Mouse (Mus musculus): ENCODE data around the gene Gm20388. TPM values are rescaled to one million over a fixed set of nuclear protein-coding genes. Genes with fewer than 3 reads are reported as not detected.
"Not testable (repeated sequence)": the region's sequence is repeated elsewhere in the genome, so short reads cannot be mapped to it uniquely, and the experiment has no call there.

The Gm20388 gene
- polyA plus RNA-seq, 1 experiment from 2014 or later = not detected

- Histone ChIP-seq H3K4me3 (ENCODE audit: low read depth, low read length) (no peak overlapping the region), H3K9ac (ENCODE audit: low read length) (no peak overlapping the region), H3K9me3 (ENCODE audit: control insufficient read depth, low read length) (peaks cover 2% of the 10 kb centered on the region; the same call in 1 of the 2 replicates), H3K27ac (replicated peaks; ENCODE audit: low read depth, low read length) (no peak overlapping the region), H3K36me3 (ENCODE audit: control insufficient read depth, insufficient read depth, low read length) (no peaks in the 10 kb centered on the region), H3K27me3 (ENCODE audit: control insufficient read depth, insufficient read depth, low read length) (no peaks in the 10 kb centered on the region), H3K4me2 (ENCODE audit: low read depth, severe bottlenecking) (no peak overlapping the region), H3K4me1 (ENCODE audit: control insufficient read depth, insufficient read depth, low read length) (no peaks in the 10 kb centered on the region)
- DNase-seq (ENCODE audit: low spot score) (no peak), ATAC-seq (ENCODE audit: insufficient number of reproducible peaks, low FRiP score, low TSS enrichment, low read depth) (no peak)
- 26% methylated on average over 3 of the region's 3 CpGs for whole genome bisulfite sequencing
Observed at GRCm38 (mm10) chr8:123422781-123423159, 3512.1 kb downstream of the Gm20388 start.

GRCm38 (mm10) chr8:123423441-123423840 lies 3512.8 kb downstream of the Gm20388 start, which contains the start of gene Def8:
Gene Def8, plus strand, starts transcription at chr8:123423527.
- no peak within 1 kb of the TSS for H3K9ac ChIP-seq (ENCODE audit: low read length)
- H3K27ac ChIP-seq (replicated peaks; ENCODE audit: low read depth, low read length) = no peak within 1 kb of the TSS
- no peaks in the 10 kb centered on the region for H3K27me3 ChIP-seq (ENCODE audit: control insufficient read depth, insufficient read depth, low read length)
- no peak for DNase-seq (ENCODE audit: low spot score)
- no peaks in the 10 kb centered on the region for H3K36me3 ChIP-seq (ENCODE audit: control insufficient read depth, insufficient read depth, low read length)
- H3K4me3 ChIP-seq (ENCODE audit: low read depth, low read length) = no peak within 1 kb of the TSS
- H3K4me2 ChIP-seq (ENCODE audit: low read depth, severe bottlenecking) = 0 out of 2 replicates have a peak within 1 kb of the TSS, but pooled peaks have one; percentile 16
- no peak for ATAC-seq (ENCODE audit: insufficient number of reproducible peaks, low FRiP score, low TSS enrichment, low read depth)
- H3K4me1 ChIP-seq (ENCODE audit: control insufficient read depth, insufficient read depth, low read length) = no peaks in the 10 kb centered on the region
- H3K9me3 ChIP-seq (ENCODE audit: control insufficient read depth, low read length) = peaks cover 7% of the 10 kb centered on the region; the same call in 1 of the 2 replicates
- 72% methylated on average over 7 of the region's 7 CpGs for WGBS

- Histone ChIP-seq H3K4me2 (ENCODE audit: low read depth, severe bottlenecking) (no peak overlapping the region), H3K27ac (replicated peaks; ENCODE audit: low read depth, low read length) (no peak overlapping the region), H3K27me3 (ENCODE audit: control insufficient read depth, insufficient read depth, low read length) (no peaks in the 10 kb centered on the region), H3K9ac (ENCODE audit: low read length) (no peak overlapping the region), H3K4me1 (ENCODE audit: control insufficient read depth, insufficient read depth, low read length) (no peaks in the 10 kb centered on the region), H3K36me3 (ENCODE audit: control insufficient read depth, insufficient read depth, low read length) (no peaks in the 10 kb centered on the region), H3K4me3 (ENCODE audit: low read depth, low read length) (no peak overlapping the region), H3K9me3 (ENCODE audit: control insufficient read depth, low read length) (peaks cover 16% of the 10 kb centered on the region; the same call in 1 of the 2 replicates)
- ATAC-seq (ENCODE audit: insufficient number of reproducible peaks, low FRiP score, low TSS enrichment, low read depth) (no peak), DNase-seq (ENCODE audit: low spot score) (no peak)
- WGBS = 96% methylated on average over 27 of the region's 27 CpGs
Observed at GRCm38 (mm10) chr8:123426511-123427509, 3516.2 kb downstream of the Gm20388 start.

GRCm38 (mm10) chr8:123427639-123428275 lies 3517.1 kb downstream of the Gm20388 start:
- DNase-seq (ENCODE audit: low spot score) (no peak), ATAC-seq (ENCODE audit: insufficient number of reproducible peaks, low FRiP score, low TSS enrichment, low read depth) (no peak)
- H3K9me3 ChIP-seq (ENCODE audit: control insufficient read depth, low read length) = peaks cover 19% of the 10 kb centered on the region; the same call in 1 of the 2 replicates
- 98% methylated on average over 24 of the region's 24 CpGs for WGBS
- H3K27me3 ChIP-seq (ENCODE audit: control insufficient read depth, insufficient read depth, low read length) = no peaks in the 10 kb centered on the region
- H3K4me2 ChIP-seq (ENCODE audit: low read depth, severe bottlenecking) = no peak overlapping the region
- no peak overlapping the region for H3K27ac ChIP-seq (replicated peaks; ENCODE audit: low read depth, low read length)
- no peak overlapping the region for H3K9ac ChIP-seq (ENCODE audit: low read length)
- no peaks in the 10 kb centered on the region for H3K36me3 ChIP-seq (ENCODE audit: control insufficient read depth, insufficient read depth, low read length)
- H3K4me3 ChIP-seq (ENCODE audit: low read depth, low read length) = no peak overlapping the region
- H3K4me1 ChIP-seq (ENCODE audit: control insufficient read depth, insufficient read depth, low read length) = no peaks in the 10 kb centered on the region

- 97% methylated on average over 29 of the region's 29 CpGs for WGBS
Observed at GRCm38 (mm10) chr8:123428343-123428893, 3517.8 kb downstream of the Gm20388 start.

GRCm38 (mm10) chr8:123428939-123429721 lies 3518.5 kb downstream of the Gm20388 start:
- peaks cover 19% of the 10 kb centered on the region; the same call in 1 of the 2 replicates for H3K9me3 ChIP-seq (ENCODE audit: control insufficient read depth, low read length)
- no peak for DNase-seq (ENCODE audit: low spot score)
- ATAC-seq (ENCODE audit: insufficient number of reproducible peaks, low FRiP score, low TSS enrichment, low read depth) = no peak
- no peak overlapping the region for H3K9ac ChIP-seq (ENCODE audit: low read length)
- H3K27ac ChIP-seq (replicated peaks; ENCODE audit: low read depth, low read length) = no peak overlapping the region
- no peak overlapping the region for H3K4me3 ChIP-seq (ENCODE audit: low read depth, low read length)
- no peaks in the 10 kb centered on the region for H3K4me1 ChIP-seq (ENCODE audit: control insufficient read depth, insufficient read depth, low read length)
- H3K36me3 ChIP-seq (ENCODE audit: control insufficient read depth, insufficient read depth, low read length) = no peaks in the 10 kb centered on the region
- H3K4me2 ChIP-seq (ENCODE audit: low read depth, severe bottlenecking) = no peak overlapping the region
- no peaks in the 10 kb centered on the region for H3K27me3 ChIP-seq (ENCODE audit: control insufficient read depth, insufficient read depth, low read length)
- 95% methylated on average over 23 of the region's 23 CpGs for WGBS

More at GRCm38 (mm10) chr8:123428343-123428893, 3517.8 kb downstream of the Gm20388 start:
- ATAC-seq (ENCODE audit: insufficient number of reproducible peaks, low FRiP score, low TSS enrichment, low read depth) (no peak), DNase-seq (ENCODE audit: low spot score) (no peak)
- Histone ChIP-seq H3K36me3 (ENCODE audit: control insufficient read depth, insufficient read depth, low read length) (no peaks in the 10 kb centered on the region), H3K4me3 (ENCODE audit: low read depth, low read length) (no peak overlapping the region), H3K4me1 (ENCODE audit: control insufficient read depth, insufficient read depth, low read length) (no peaks in the 10 kb centered on the region), H3K27me3 (ENCODE audit: control insufficient read depth, insufficient read depth, low read length) (no peaks in the 10 kb centered on the region), H3K4me2 (ENCODE audit: low read depth, severe bottlenecking) (no peak overlapping the region), H3K27ac (replicated peaks; ENCODE audit: low read depth, low read length) (no peak overlapping the region), H3K9ac (ENCODE audit: low read length) (no peak overlapping the region), H3K9me3 (ENCODE audit: control insufficient read depth, low read length) (peaks cover 19% of the 10 kb centered on the region; the same call in 1 of the 2 replicates)

GRCm38 (mm10) chr8:123429722-123430013 lies 3519.0 kb downstream of the Gm20388 start:
- H3K27me3 ChIP-seq (ENCODE audit: control insufficient read depth, insufficient read depth, low read length); H3K4me1 ChIP-seq (ENCODE audit: control insufficient read depth, insufficient read depth, low read length); H3K4me3 ChIP-seq (ENCODE audit: low read depth, low read length); DNase-seq (ENCODE audit: low spot score); H3K27ac ChIP-seq (replicated peaks; ENCODE audit: low read depth, low read length); H3K36me3 ChIP-seq (ENCODE audit: control insufficient read depth, insufficient read depth, low read length); H3K4me2 ChIP-seq (ENCODE audit: low read depth, severe bottlenecking); H3K9ac ChIP-seq (ENCODE audit: low read length); ATAC-seq (ENCODE audit: insufficient number of reproducible peaks, low FRiP score, low TSS enrichment, low read depth): not testable (repeated sequence)
- peaks cover 21% of the 10 kb centered on the region; the same call in 1 of the 2 replicates for H3K9me3 ChIP-seq (ENCODE audit: control insufficient read depth, low read length)
- WGBS = 98% methylated on average over 15 of the region's 15 CpGs
